Mouse (Mus musculus) olfactory bulb, adult 2 months (tissue): ENCODE data around the gene Clspn.

Source experiments
- CTCF ChIP-seq: fragments of 200-500 bp; IDR thresholded peaks from 2 replicates; pipeline ENCODE4 v1.5.1; 2012; ENCODE audit warnings: low read depth, mild to moderate bottlenecking, low read length, moderate library complexity; ENCODE audit not compliant: insufficient read depth
- POLR2A ChIP-seq: fragments of 200-500 bp; IDR thresholded peaks from 2 replicates; pipeline ENCODE4 v1.6.1; 2012; ENCODE audit warnings: mild to moderate bottlenecking, low read depth, low read length, moderate library complexity; ENCODE audit not compliant: insufficient read depth

- no peak for TF ChIP-seq POLR2A
- TF ChIP-seq CTCF, result no peak
Measured at GRCm38 (mm10) chr4:126604141-126604540, 47.4 kb downstream of the Clspn start.
